Mouse (Mus musculus) intestine, embryonic 16.5 days (tissue): ENCODE results near the gene Psd4. TPM values are rescaled to one million over a fixed set of nuclear protein-coding genes. Genes with fewer than 3 reads are reported as not detected.

Experiments used
- ATAC-seq: fragments of 200-750 bp; cut with Nextera tagmentation; 2 replicates; pipeline ENCODE4 v1.8.0; 2017; ENCODE audit warnings: moderate TSS enrichment, moderate library complexity
- H3K27ac ChIP-seq: fragments of 300-500 bp; sonication (generic); 2 replicates; pipeline ENCODE4 v1.5.1; 2014; ENCODE audit warnings: mild to moderate bottlenecking, low read length
- H3K27me3 ChIP-seq: fragments of 300-500 bp; sonication (generic); replicated peaks from 2 replicates; pipeline ENCODE4 v1.6.1; 2014; ENCODE audit warnings: low read length, control low read depth, mixed read lengths; ENCODE audit not compliant: control insufficient read depth, insufficient read depth
- H3K36me3 ChIP-seq: fragments of 300-500 bp; sonication (generic); 2 replicates; pipeline ENCODE4 v1.6.1; 2014; ENCODE audit warnings: low read length, control low read depth; ENCODE audit not compliant: control insufficient read depth, insufficient read depth
- H3K4me1 ChIP-seq: fragments of 300-500 bp; sonication (generic); 2 replicates; pipeline ENCODE4 v1.6.1; 2014; ENCODE audit warnings: low read length, control low read depth, mixed read lengths; ENCODE audit not compliant: control insufficient read depth, insufficient read depth
- H3K4me2 ChIP-seq: fragments of 300-500 bp; sonication (generic); 2 replicates; pipeline ENCODE4 v1.6.1; 2014; ENCODE audit warnings: low read depth, low read length, control low read depth
- H3K4me3 ChIP-seq: fragments of 300-500 bp; sonication (generic); 2 replicates; pipeline ENCODE4 v1.5.1; 2014; ENCODE audit warnings: mild to moderate bottlenecking, low read length
- H3K9ac ChIP-seq: fragments of 300-500 bp; sonication (generic); 2 replicates; pipeline ENCODE4 v1.6.1; 2014; ENCODE audit warnings: low read depth, low read length
- H3K9me3 ChIP-seq: fragments of 300-500 bp; sonication (generic); 2 replicates; pipeline ENCODE4 v1.6.1; 2016; ENCODE audit warnings: low read length, control low read depth; ENCODE audit not compliant: control insufficient read depth
- WGBS: fragments of 180-500 bp; shearing (Covaris S2); extraction: QIAGEN DNeasy Blood & Tissue Kit; methylation state at CpG from one replicate; pipeline ENCODE4 v1.1.7; 2014; 5-methylcytosine and 5-hydroxymethylcytosine counted together
- polyA plus RNA-seq: library from polyadenylated mRNA; unstranded; fragments of >200 nt; fragmentation: Nextera tagmentation; extraction: Ambion mirVana; gene quantifications from 2 replicates; pipeline ENCODE4 v1.2.1, GENCODE M21; 2015

Psd4 gene
- polyA plus RNA-seq, 1 experiment from 2014 or later = 7.2 TPM

GRCm38 (mm10) chr2:24443256-24443790 lies 75.9 kb downstream of the Psd4 start:
- Histone ChIP-seq H3K4me2 (no peak overlapping the region), H3K4me3 (no peak overlapping the region), H3K36me3 (no peaks in the 10 kb centered on the region), H3K27ac (no peak overlapping the region), H3K4me1 (no peaks in the 10 kb centered on the region; the same call in 1 of the 2 replicates), H3K27me3 (no peaks in the 10 kb centered on the region), H3K9me3 (no peaks in the 10 kb centered on the region), H3K9ac (no peak overlapping the region)
- 62% methylated on average over 3 of the region's 3 CpGs for WGBS
- ATAC-seq = no peak

- Histone ChIP-seq H3K36me3 (no peaks in the 10 kb centered on the region), H3K9me3 (no peaks in the 10 kb centered on the region), H3K9ac (no peak overlapping the region), H3K4me2 (no peak overlapping the region), H3K27ac (no peak overlapping the region), H3K4me3 (no peak overlapping the region), H3K4me1 (no peaks in the 10 kb centered on the region), H3K27me3 (no peaks in the 10 kb centered on the region)
- ATAC-seq = no peak
- 82% methylated on average over 4 of the region's 4 CpGs for WGBS
These were observed 81.7 kb downstream of the Psd4 start for GRCm38 (mm10) chr2:24449111-24449510.

DNA sequence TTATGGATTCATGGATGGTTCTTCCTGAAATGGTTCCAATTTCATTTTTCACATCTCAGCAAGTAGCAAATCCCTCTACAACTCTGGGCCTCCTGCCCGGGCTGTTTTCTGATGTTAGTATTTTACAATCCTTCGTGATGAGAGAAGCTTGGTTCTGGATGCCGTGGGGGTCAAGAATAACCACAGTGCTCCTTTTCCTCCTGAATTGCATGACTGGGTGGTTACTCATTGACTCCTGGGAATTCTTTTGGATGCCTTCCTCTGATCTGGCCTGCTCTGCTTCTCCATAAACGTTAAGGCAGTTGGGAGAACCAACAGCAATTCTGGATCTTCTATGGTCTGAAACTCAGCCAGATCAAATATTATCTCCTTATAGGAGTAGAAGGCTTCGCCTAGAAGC lies 85.8 kb downstream of the Psd4 start:
- Histone ChIP-seq H3K27me3 (no peaks in the 10 kb centered on the region), H3K4me3 (no peak overlapping the region), H3K9ac (no peak overlapping the region), H3K27ac (no peak overlapping the region), H3K4me2 (no peak overlapping the region), H3K4me1 (peaks cover 10% of the 10 kb centered on the region), H3K36me3 (no peaks in the 10 kb centered on the region), H3K9me3 (no peaks in the 10 kb centered on the region)
- 70% methylated on average over 5 of the region's 5 CpGs for WGBS
- ATAC-seq = no peak

DNA sequence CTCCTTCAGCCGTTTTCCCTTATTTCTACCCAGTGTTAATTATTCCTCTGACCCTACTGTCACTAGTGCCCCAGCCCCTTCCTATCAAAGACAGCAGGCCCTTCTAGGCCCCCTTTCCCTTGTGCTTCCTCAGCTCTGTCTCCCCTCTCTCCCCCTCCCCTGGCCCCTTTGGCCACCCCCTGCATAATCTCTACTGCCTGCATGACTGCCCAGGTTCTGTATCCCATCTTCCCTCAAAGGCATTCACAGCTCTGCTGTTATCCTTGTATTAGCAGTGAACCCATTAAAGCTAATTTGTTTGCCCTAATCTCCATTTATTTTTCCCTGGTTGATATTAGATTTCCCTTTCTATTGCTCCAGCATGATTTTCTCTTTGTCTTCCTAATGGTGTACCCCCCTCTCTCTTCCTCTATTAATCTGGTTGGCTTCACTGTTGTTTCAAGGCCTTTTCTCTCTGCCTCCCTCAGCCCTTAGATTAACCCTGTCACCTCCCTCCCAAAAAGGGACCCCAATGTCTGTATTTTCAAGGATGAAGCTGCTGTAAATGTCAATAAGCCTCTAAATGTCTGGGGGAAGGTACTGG lies 87.1 kb downstream of the Psd4 start:
- H3K27ac ChIP-seq = peak overlapping the region; percentile 84

GRCm38 (mm10) chr2:24455057-24455855 lies 87.9 kb downstream of the Psd4 start:
- Histone ChIP-seq H3K36me3 (no peaks in the 10 kb centered on the region), H3K4me1 (peaks cover 15% of the 10 kb centered on the region), H3K4me3 (no peak overlapping the region), H3K9ac (peak overlapping the region; percentile 24; the same call in 1 of the 2 replicates), H3K9me3 (no peaks in the 10 kb centered on the region), H3K27ac (peak overlapping the region; percentile 84), H3K27me3 (no peaks in the 10 kb centered on the region), H3K4me2 (0 out of 2 replicates have a peak overlapping the region, but pooled peaks have one; percentile 16)
- ATAC-seq = peak; percentile 97
- 20% methylated on average over 6 of the region's 6 CpGs for WGBS

More for the DNA sequence above, 87.1 kb downstream of the Psd4 start:
- no peak; the same call in 1 of the 2 replicates for ATAC-seq
- WGBS = 45% methylated on average over 1 of the region's 1 CpGs
- H3K4me1 ChIP-seq = peaks cover 10% of the 10 kb centered on the region
- H3K4me3 ChIP-seq = no peak overlapping the region
- no peaks in the 10 kb centered on the region for H3K36me3 ChIP-seq
- no peaks in the 10 kb centered on the region for H3K27me3 ChIP-seq
- H3K9me3 ChIP-seq = no peaks in the 10 kb centered on the region
- H3K4me2 ChIP-seq = 0 out of 2 replicates have a peak overlapping the region, but pooled peaks have one; percentile 16
- H3K9ac ChIP-seq = peak overlapping the region; percentile 24; the same call in 1 of the 2 replicates

DNA sequence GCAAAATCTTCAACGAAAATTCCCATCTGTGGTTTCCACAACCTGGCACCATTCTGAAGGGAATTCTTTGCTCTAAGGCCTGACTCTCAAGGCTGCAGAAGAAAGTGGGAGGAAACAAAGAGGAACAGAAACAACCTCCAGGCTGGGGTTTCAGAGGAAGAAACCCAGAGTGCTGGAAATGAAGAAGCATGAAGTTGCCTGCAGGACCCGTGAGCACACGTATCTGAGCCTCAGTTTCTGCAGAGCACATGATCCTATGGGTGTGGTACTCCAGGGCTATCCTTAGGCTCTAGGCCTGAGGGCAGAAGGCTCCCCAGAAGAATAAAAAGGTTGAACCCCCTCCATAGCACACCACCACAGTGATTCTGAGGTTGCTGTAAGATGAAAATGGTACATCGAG lies 89.5 kb downstream of the Psd4 start:
- WGBS = 95% methylated on average over 4 of the region's 4 CpGs
- Histone ChIP-seq H3K36me3 (no peaks in the 10 kb centered on the region), H3K4me3 (no peak overlapping the region), H3K4me2 (no peak overlapping the region), H3K9ac (no peak overlapping the region), H3K4me1 (peaks cover 25% of the 10 kb centered on the region), H3K27me3 (no peaks in the 10 kb centered on the region), H3K27ac (no peak overlapping the region), H3K9me3 (no peaks in the 10 kb centered on the region)
- ATAC-seq = no peak

GRCm38 (mm10) chr2:24460112-24460807 lies 92.9 kb downstream of the Psd4 start:
- peak overlapping the region; percentile 57; the same call in 1 of the 2 replicates for H3K27ac ChIP-seq
- no peaks in the 10 kb centered on the region for H3K27me3 ChIP-seq
- peak overlapping the region; percentile 42 for H3K4me2 ChIP-seq
- H3K4me1 ChIP-seq = peaks cover 24% of the 10 kb centered on the region
- H3K9ac ChIP-seq = 0 out of 2 replicates have a peak overlapping the region, but pooled peaks have one; percentile 26
- no peaks in the 10 kb centered on the region for H3K9me3 ChIP-seq
- ATAC-seq = peak; percentile 73
- 17% methylated on average over 9 of the region's 9 CpGs for WGBS
- no peaks in the 10 kb centered on the region for H3K36me3 ChIP-seq
- no peak overlapping the region; the same call in 1 of the 2 replicates for H3K4me3 ChIP-seq

GRCm38 (mm10) chr2:24460808-24461127 lies 93.4 kb downstream of the Psd4 start:
- ATAC-seq = peak; percentile 91
- no peaks in the 10 kb centered on the region for H3K9me3 ChIP-seq
- H3K9ac ChIP-seq = 0 out of 2 replicates have a peak overlapping the region, but pooled peaks have one; percentile 26
- no peak overlapping the region; the same call in 1 of the 2 replicates for H3K4me3 ChIP-seq
- H3K27ac ChIP-seq = peak overlapping the region; percentile 78
- H3K36me3 ChIP-seq = no peaks in the 10 kb centered on the region
- H3K4me1 ChIP-seq = peaks cover 20% of the 10 kb centered on the region
- H3K27me3 ChIP-seq = no peaks in the 10 kb centered on the region
- WGBS = 24% methylated on average over 2 of the region's 2 CpGs
- peak overlapping the region; percentile 42 for H3K4me2 ChIP-seq
